Mouse (Mus musculus) heart, adult 10 weeks (tissue): ENCODE results near the gene Fam169b. TPM values are rescaled to one million over a fixed set of nuclear protein-coding genes. Genes with fewer than 3 reads are reported as not detected.

ENCODE experiments used
- polyA plus RNA-seq: library from polyadenylated mRNA; stranded (reverse); fragments of 350-450 nt; fragmentation: Illumina TruSeq; extraction: RNeasy Lipid Tissue Mini Kit (QIAGEN cat#74804); gene quantifications from one replicate; pipeline ENCODE4 v1.2.3, GENCODE M21; 2014; ENCODE audit warnings: low read depth, low replicate concordance

The Fam169b gene
- 0.16 TPM for polyA plus RNA-seq

GRCm38 (mm10) chr7:68273515-68273914 lies at the start of gene Fam169b:
TSS of gene Fam169b (plus strand) at chr7:68273839.

GRCm38 (mm10) chr7:68264028-68264453 lies 9.6 kb upstream of the Fam169b start, which contains the start of gene Pgpep1l:
TSS of gene Pgpep1l (minus strand) at chr7:68264233.

Other genes starting within 250 kb of the Fam169b start
- gene Pgpep1l, start 9.6 kb upstream of the Fam169b start, polyA plus RNA-seq, result not detected